Mouse (Mus musculus): ENCODE measurements around the gene Jund. TPM values are rescaled to one million over a fixed set of nuclear protein-coding genes. Genes with fewer than 3 reads are reported as not detected.

The Jund gene
- total and polyA plus RNA-seq, 3 experiments = 16.5 to 18.8 TPM; not detected in 1

- no peak for TF ChIP-seq NRF1 (IDR thresholded peaks at IDR 0.05; ENCODE audit: insufficient read depth, low read depth, low read length, poor library complexity, severe bottlenecking)
- TF ChIP-seq POLR2AphosphoS2 (IDR thresholded peaks at IDR 0.05; ENCODE audit: low read length) = no peak
- TF ChIP-seq EP300 (IDR thresholded peaks at IDR 0.05; ENCODE audit: low read depth in 1 of 2, low read length in 2 of 2) = no peak
- TF ChIP-seq MAFK (IDR thresholded peaks at IDR 0.05; ENCODE audit: borderline replicate concordance, low read depth, low read length) = no peak
- TF ChIP-seq UBTF (IDR thresholded peaks at IDR 0.05; ENCODE audit: borderline replicate concordance, insufficient read depth, low read depth, low read length) = no peak
- no peak for TF ChIP-seq TCF12 (IDR thresholded peaks at IDR 0.05; ENCODE audit: low read depth, low read length)
- no peak for TF ChIP-seq TBP (IDR thresholded peaks at IDR 0.05; ENCODE audit: low read depth, low read length)
- TF ChIP-seq RAD21 (IDR thresholded peaks at IDR 0.05; ENCODE audit: low read depth, low read length) = no peak
- no peak for TF ChIP-seq RCOR1 (IDR thresholded peaks at IDR 0.05; ENCODE audit: low read depth, low read length)
- no peak for TF ChIP-seq MYB (IDR thresholded peaks at IDR 0.05; ENCODE audit: low read depth, low read length)
- no peak for TF ChIP-seq MXI1 (IDR thresholded peaks at IDR 0.05; ENCODE audit: low read depth, low read length)
- no peak for TF ChIP-seq ETS1 (IDR thresholded peaks at IDR 0.05; ENCODE audit: low read depth, low read length)
- TF ChIP-seq USF1 (IDR thresholded peaks at IDR 0.05; ENCODE audit: low read depth, low read length) = no peak
- TF ChIP-seq USF2 (IDR thresholded peaks at IDR 0.05; ENCODE audit: borderline replicate concordance in 1 of 2, insufficient read depth in 1 of 2, low read depth in 1 of 2, low read length in 2 of 2) = no peak
- TF ChIP-seq JUND (IDR thresholded peaks at IDR 0.05; ENCODE audit: low read depth, low read length) = no peak
- TF ChIP-seq POLR2A (IDR thresholded peaks at IDR 0.05; ENCODE audit: control insufficient read depth in 1 of 2, insufficient read depth in 1 of 2, low read depth in 1 of 2, low read length in 2 of 2, poor library complexity in 1 of 2) = no peak
- DNase-seq (ENCODE audit: low read depth, low spot score) = no peak
- Histone ChIP-seq H3K27ac (ENCODE audit: control insufficient read depth, low read depth, low read length) (no peak overlapping the region), H3K4me3 (ENCODE audit: control insufficient read depth in 1 of 2, insufficient read depth in 1 of 2, low read depth in 2 of 2, low read length in 2 of 2) (no peak overlapping the region), H3K9me3 (replicated peaks; ENCODE audit: insufficient read depth, low read length) (no peaks in the 10 kb centered on the region), H3K4me1 (ENCODE audit: control insufficient read depth in 1 of 2, insufficient read depth in 2 of 2, low read length in 2 of 2) (peaks cover 2 to 3% of the 10 kb centered on the region in 2 experiments), H3K9ac (ENCODE audit: control insufficient read depth, low read depth, low read length, poor library complexity, severe bottlenecking) (no peak overlapping the region), H3K36me3 (ENCODE audit: control insufficient read depth in 1 of 2, insufficient read depth in 2 of 2, low read length in 2 of 2) (no peaks in the 10 kb centered on the region), H3K79me2 (ENCODE audit: control insufficient read depth, insufficient read depth, low read length, poor library complexity) (peaks cover 11% of the 10 kb centered on the region; the same call in 1 of the 2 replicates), H3K27me3 (ENCODE audit: control insufficient read depth in 1 of 2, insufficient read depth in 2 of 2, low read length in 2 of 2) (no peaks in the 10 kb centered on the region)
These were observed 4.1 kb downstream of the Jund start for GRCm38 (mm10) chr8:70702842-70703182.

- Histone ChIP-seq H3K27me3 (ENCODE audit: control insufficient read depth in 1 of 2, insufficient read depth in 2 of 2, low read length in 2 of 2) (no peaks in the 10 kb centered on the region), H3K4me1 (ENCODE audit: control insufficient read depth in 1 of 2, insufficient read depth in 2 of 2, low read length in 2 of 2) (peaks cover 0 to 3% of the 10 kb centered on the region in 2 experiments; a peak in 2 of 4 replicates), H3K36me3 (ENCODE audit: control insufficient read depth in 1 of 2, insufficient read depth in 2 of 2, low read length in 2 of 2) (no peaks in the 10 kb centered on the region), H3K4me3 (ENCODE audit: control insufficient read depth in 1 of 2, insufficient read depth in 1 of 2, low read depth in 2 of 2, low read length in 2 of 2) (no peak within 1 kb of the TSS), H3K9me3 (replicated peaks; ENCODE audit: insufficient read depth, low read length) (no peaks in the 10 kb centered on the region), H3K79me2 (ENCODE audit: control insufficient read depth, insufficient read depth, low read length, poor library complexity) (peaks cover 11% of the 10 kb centered on the region; the same call in 1 of the 2 replicates), H3K27ac (ENCODE audit: control insufficient read depth, low read depth, low read length) (no peak within 1 kb of the TSS), H3K9ac (ENCODE audit: control insufficient read depth, low read depth, low read length, poor library complexity, severe bottlenecking) (no peak within 1 kb of the TSS)
- no peak for DNase-seq (ENCODE audit: low read depth, low spot score)
- TF ChIP-seq ZC3H11A (IDR thresholded peaks at IDR 0.05; ENCODE audit: low read depth, low read length) (no peak), ZMIZ1 (IDR thresholded peaks at IDR 0.05; ENCODE audit: low read depth, low read length) (no peak), SMC3 (IDR thresholded peaks at IDR 0.05; ENCODE audit: low read depth, low read length) (no peak), MXI1 (IDR thresholded peaks at IDR 0.05; ENCODE audit: low read depth, low read length) (no peak), GATA1 (IDR thresholded peaks at IDR 0.05; ENCODE audit: low read depth, low read length) (no peak), NELFE (IDR thresholded peaks at IDR 0.05; ENCODE audit: low read depth, low read length) (no peak), GABPA (IDR thresholded peaks at IDR 0.05; ENCODE audit: low read depth, low read length) (no peak), MAZ (IDR thresholded peaks at IDR 0.05; ENCODE audit: low read depth, low read length) (no peak), ZKSCAN1 (IDR thresholded peaks at IDR 0.05; ENCODE audit: low read depth, low read length) (no peak), MYC (IDR thresholded peaks at IDR 0.05; ENCODE audit: low read depth, low read length) (no peak), MEF2A (IDR thresholded peaks at IDR 0.05; ENCODE audit: extremely low read depth, insufficient replicate concordance, low read depth, low read length, poor library complexity, severe bottlenecking) (no peak), MAX (IDR thresholded peaks at IDR 0.05; ENCODE audit: low read length) (no peak)
These were observed 4.5 kb downstream of the Jund start, which contains the start of gene Iqcn for GRCm38 (mm10) chr8:70703287-70703686. Gene Iqcn (plus strand): TSS chr8:70703457.

Data from MEL (cell line).